Mouse (Mus musculus): ENCODE data around the gene Kif13a. TPM values are rescaled to one million over a fixed set of nuclear protein-coding genes. Genes with fewer than 3 reads are reported as not detected.
A peak's percentile ranks its signal among the peaks of the same experiment; 100 is the strongest.

The Kif13a gene
- total RNA-seq, 2 experiments from 2014 or later = 21.2 to 46.9 TPM

DNA sequence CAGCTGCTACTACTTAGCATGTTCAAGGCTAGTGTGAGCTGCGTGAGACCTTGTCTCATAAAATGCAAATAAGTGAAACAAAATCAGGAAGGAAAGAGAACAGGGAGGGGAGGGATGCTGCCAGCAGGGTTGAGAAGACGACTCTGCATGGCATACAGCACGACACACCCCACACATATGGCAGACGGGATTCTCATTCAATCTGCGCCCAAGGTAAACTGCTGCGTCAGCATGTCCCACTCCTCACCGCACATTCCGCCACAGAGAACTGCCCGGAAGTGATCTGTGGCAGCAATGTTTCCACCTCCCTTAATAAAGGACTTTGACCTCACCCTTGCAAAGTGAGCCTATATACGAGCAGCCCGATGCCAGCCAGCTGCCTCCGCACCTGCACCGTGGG, 4.0 kb downstream of the Kif13a start:
- no peak for ATAC-seq (ENCODE audit: poor library complexity, severe bottlenecking)

DNA sequence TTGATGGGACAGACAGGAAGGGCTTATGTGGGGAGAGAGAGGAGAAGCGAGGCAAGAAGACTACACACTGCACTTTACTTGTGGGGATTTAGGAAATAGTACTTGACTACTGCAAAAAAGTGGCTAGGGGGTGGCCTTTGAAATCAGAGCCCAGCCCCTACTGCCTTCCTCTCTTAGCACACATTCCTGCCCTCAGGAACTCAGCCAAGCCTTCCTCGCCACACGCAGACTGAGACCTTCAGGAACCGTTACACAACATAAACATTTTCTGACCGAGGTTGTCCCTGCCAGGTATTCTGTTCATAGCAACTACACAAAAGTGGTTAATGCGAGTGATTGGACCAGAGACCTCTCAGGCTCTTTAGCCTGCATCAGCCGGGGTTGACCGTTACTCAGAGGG, 8.1 kb downstream of the Kif13a start:
- no peak for ATAC-seq (ENCODE audit: poor library complexity, severe bottlenecking)

DNA sequence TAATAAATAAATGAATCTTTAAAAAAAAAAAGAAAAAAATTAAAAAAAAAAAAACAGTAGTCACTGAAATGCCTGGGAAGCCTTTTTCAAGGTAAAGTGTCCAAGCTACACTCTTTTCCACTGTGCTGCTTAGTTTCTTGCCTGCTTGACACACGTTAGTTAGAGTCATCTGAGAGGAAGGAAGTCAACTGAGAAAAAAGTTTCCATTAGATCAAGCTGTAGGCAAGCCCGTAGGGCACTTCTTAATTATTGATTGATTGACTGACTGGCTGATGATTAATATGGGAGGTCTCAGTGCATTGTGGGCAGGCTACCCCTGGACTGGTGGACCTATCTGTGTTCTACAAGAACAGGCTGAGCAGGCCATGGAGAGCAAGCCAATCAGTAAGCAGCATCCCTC, 9.9 kb downstream of the Kif13a start:
- ATAC-seq (ENCODE audit: poor library complexity, severe bottlenecking) = no peak

DNA sequence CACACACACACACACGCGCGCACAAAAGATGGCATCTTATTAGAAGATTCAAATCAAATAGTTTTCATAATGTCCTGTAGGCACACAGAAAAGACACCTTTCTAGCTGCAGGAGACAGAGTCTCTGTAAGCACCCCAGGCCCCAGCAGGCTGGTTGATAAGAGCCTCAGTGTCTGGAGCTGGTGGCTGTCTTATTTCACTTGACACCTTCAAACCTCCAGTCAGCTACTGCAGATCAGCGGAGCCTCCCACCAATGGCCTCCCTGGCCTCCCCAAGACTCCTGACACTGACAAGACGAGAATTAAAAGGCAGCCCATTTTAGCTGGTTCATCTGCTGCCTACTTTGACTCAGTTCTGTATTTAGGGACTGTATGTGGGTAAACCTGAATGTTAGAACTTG, 11.2 kb downstream of the Kif13a start:
- no peak for ATAC-seq (ENCODE audit: poor library complexity, severe bottlenecking)

DNA sequence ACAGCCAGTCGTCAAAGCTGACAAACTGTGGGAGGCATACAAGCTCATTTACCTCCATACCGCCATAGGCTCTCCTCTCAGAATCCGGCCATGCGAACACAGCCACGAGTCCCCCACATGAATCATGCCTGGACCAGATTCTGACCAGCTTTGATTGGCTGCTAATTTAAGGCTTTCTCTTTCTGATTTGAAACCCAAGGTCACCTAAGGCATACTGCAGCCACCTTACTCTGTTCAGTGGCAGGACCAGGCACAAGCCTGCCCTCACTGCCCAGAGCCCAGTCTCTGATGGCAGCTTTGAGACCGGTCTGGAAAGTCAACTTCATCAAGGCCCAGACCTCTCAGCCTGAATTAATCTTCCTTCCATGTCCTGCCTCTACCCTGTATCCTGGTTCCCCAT, 17.7 kb downstream of the Kif13a start:
- ATAC-seq (ENCODE audit: poor library complexity, severe bottlenecking) = no peak

DNA sequence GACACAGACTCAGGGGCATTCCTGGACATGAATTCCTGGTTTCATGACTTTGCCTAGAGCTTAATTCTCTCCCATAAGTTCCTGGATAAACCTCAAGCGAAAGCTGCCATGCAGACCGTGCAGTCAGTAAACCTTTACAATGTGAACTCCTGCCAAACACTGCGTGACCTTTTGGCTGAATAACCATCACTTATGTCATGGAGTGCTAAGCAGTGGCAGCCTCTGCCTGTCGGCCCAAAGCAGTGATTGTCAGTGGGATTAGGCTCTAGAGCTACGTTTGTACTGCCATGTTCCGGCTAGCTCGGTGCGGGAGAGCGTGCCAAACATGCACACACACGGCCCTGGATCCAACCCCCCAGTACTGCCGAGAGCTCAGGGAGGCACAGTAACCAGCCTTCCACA, 18.6 kb downstream of the Kif13a start:
- ATAC-seq (ENCODE audit: poor library complexity, severe bottlenecking) = no peak

DNA sequence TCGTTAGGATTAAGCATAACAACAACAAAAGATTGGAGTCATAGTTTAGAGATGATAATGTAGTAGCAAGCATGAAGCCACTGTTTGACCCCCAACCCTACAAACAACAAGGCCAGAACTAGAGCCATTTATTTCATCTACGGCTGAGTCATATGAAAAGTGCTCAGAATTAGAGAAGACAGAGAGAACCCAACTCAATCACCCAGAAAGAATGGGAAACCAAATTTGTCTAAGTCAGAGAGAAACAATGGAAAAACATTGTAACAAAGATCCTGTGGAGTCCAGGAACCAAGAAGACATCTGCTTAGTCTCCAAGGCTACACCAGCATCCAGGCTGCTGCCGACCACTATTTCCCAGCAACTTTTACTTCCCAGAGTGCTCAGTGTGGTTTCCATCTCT, 19.7 kb downstream of the Kif13a start:
- ATAC-seq (ENCODE audit: poor library complexity, severe bottlenecking) = no peak

DNA sequence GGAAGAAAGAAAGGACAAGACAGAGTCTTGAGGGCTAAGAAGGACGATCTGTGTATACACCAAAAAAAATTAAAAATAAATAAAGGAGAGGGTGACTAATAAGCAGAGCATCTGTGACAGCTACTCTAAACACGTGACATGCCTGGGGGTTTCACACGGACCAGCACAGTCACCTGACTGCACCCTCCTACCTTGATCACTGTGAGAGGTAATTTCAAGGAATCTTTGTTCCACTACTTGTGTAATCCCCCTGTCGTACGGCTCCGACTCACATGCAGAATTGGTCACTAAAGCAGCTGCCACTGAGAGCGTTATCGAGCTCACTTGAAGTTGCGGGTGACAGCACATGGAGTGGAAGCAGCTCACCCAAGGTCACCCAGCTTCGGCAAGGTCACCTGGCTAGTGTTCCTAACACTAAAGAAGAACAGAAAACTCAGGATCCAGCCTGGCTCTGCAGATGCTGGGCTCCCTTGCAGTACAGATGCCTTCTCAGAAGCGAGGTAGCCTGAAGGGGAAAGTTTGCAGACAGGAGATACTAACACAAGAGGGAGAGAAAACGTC, 20.6 kb downstream of the Kif13a start:
- ATAC-seq (ENCODE audit: poor library complexity, severe bottlenecking) = no peak

DNA sequence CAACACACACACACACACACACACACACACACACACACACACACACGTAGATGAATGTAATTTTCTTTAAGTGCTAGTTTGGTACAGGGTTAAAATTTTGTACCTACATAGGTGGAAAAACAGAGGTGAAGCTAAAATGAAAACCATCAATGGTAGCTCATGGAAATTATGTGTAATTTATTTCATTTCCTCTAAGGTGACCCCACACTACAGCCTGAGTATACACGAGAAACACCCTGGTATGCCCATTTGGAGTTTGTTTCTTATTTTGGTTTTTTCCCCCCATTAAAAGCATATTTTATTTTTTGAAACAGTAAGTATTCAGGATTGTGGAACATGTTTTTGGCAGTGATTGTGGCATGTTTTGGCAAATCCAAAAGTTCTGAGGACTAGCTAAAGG, 21.3 kb downstream of the Kif13a start:
- ATAC-seq (ENCODE audit: poor library complexity, severe bottlenecking) = no peak

DNA sequence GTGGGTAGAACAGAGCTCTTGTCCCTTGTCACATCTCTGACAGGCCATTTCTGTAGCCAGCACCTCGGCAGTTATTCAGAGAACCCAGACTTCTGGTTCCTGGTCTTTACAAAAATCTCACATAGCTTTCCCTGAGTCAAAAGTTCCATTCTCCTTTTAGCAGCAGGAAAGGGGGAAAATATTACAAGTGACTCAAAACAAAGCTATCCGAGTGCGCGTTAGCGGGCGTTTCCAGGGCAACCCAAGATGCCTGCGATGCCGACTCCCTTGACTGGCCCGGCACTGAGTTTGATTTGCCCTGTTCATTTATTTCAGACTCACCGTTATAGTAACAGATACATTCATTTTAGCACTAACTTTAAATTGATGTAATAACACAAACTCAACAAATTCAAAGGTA, 21.8 kb downstream of the Kif13a start:
- ATAC-seq (ENCODE audit: poor library complexity, severe bottlenecking) = no peak

DNA sequence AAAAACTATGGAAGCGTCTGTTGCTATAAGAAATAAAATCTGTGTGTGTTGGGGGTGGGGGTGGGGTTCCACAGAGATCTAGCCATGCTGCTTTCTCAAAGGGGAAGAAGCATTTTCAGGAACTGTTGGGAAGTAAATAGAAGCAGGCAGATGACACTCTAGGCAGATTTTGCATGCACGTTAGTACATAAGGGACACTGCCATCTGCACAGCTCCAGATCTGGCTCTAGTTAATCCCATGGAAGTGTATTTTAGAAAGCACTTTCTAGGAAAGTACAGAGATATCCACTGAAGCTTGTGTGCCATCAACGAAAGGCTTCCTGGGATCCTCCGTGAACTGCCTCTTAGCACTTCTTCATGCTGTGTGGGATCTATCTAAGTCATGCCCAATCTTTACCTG, 22.6 kb downstream of the Kif13a start:
- no peak for ATAC-seq (ENCODE audit: poor library complexity, severe bottlenecking)

DNA sequence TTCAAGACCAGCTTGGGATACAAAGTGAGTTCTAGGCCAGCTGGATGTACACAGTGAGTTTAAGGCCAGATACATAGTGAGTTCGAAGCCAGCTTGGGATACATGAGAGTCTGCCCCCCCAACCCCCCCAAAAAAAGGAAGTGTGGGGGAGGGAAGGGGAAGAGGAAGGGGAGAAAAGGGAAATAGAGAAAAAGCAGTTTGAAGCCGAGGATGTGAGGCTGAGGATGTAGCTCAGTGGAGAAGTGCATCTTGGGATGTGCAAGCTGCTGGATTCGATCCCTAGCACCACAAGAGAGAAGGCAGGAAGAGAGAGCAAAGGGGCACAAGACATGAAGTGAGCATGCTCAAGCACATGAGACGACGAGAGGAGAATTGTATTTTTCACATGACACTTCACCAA, 23.7 kb downstream of the Kif13a start:
- peak; percentile 47 for ATAC-seq (ENCODE audit: poor library complexity, severe bottlenecking)

DNA sequence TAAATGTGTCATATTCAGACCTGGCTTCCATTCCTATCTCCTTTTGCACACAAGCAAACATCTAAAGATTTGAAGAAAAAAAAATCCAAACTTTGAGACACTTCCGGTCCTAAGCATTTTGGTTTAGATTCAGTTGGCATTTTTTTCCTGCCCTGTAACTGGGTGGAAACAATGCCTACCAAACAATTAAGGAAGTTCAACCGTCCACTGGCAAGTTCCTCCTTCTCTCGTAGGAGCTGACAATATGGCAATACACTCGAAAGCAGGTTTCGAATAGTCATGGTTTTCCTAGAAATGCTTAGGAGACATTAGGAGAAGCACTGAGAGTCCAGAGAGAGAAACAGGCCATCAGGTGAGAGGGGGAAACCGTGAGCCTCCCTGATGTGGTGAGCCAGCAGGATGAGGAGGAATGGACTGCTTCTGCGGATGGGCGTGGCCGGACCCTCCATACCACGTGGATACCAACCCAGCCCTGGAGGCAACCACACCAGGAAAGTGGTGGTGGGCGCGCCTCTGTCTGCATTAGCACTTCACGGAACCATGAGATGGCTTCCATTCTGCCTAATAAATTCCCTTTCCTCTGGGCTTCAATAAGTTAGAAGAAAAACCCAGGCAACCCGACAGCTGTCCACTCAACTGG, 24.6 kb downstream of the Kif13a start:
- peak; percentile 88 for ATAC-seq (ENCODE audit: poor library complexity, severe bottlenecking)

DNA sequence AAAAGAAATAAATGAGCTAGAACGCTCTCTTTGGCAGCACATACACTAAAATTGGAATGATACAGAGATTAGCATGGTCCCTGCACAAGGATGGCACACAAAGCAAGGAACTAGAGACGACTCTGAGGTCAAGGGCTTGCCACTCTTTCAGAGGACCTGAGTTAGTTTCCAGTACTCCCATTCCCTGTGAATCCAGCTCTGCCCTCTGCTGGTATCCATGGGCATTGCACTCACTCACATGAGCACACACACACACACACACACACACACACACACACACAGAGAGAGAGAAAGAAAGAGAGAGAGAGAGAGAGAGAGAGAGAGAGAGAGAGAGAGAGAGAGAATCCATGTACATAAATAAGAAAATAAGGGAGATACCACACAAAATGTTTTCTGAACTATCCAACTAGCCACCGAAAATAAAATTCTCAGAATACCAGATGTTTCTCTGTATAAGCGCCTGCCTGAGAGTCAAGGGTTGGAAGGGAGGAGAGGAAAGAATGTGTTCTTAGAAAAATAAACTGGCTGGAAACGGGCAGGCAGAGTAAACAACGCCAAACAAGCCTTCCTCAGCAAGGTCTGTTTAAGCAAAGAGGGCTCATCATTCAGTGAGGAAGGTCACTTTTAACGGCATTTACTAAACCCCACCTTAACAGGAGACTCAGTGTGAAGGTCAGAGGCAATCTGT, 27.0 kb downstream of the Kif13a start:
- no peak for ATAC-seq (ENCODE audit: poor library complexity, severe bottlenecking)

DNA sequence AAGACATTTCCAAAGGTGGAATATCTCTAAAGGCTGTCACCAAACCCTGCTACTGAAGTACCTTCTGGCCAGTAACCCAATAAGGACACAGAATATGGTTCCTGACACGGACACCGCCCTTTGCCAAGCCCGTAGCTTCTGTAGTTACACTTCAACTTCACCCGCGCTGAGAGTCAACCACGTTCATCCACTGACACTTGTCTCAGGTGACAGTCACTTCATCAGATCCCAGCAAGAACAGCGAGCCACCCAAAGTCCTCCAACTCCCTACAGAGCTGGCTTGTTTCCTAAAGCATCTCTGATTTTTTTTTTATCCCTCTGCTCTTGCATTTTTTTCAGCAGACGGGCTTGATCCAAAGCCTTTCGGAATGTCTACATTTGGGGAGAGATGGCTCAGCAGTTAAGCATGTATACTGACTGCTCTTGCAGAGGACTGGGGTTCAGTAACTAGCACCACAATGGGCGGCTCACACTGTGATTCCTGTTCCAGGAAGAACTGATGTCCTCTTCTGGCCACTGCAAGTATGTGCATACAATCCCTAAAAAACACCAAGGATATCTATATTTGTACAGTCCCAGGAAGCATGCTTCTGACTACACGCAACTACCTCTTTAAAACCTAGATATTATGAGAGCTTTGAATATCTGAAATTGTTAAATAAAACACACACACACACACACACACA, 28.7 kb downstream of the Kif13a start:
- no peak for ATAC-seq (ENCODE audit: poor library complexity, severe bottlenecking)

DNA sequence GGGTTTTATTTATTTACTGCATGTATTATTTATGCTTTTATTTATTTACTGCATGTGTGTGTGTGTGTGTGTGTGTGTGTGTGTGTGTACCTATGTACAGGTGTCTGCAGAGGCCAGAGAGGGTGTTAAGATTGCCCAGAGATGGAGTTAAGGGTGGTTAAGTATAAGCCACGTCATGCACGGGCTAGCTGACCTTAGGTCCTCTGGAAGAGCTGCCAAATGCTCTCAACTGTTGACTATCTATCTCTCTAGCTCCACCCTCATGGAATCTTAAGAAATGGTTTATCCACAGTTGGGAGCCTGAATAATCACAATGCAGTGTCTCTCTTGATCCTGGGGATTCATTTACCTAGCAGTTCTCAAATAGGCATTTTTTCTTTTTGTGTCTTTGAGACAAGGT, 30.8 kb downstream of the Kif13a start:
- ATAC-seq (ENCODE audit: poor library complexity, severe bottlenecking) = no peak

DNA sequence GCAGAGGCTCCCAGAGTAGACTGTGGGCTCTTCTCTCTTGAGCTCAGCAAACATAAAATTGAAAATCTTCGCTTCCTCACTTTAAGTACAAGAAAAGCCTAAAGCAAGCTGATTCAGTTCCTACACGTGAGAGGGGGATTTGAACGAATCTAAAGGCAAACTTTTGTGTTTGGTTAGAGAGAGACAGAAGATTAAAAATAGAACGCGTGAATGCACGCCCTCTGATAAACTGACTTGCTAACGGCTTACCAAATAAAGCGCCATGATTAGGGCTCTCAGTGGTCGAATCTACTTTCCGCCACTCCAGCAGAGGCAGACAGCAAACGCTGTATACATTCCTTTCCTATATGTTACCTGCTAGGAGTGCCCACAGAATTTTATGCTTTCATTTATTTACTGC, 31.3 kb downstream of the Kif13a start:
- no peak for ATAC-seq (ENCODE audit: poor library complexity, severe bottlenecking)

DNA sequence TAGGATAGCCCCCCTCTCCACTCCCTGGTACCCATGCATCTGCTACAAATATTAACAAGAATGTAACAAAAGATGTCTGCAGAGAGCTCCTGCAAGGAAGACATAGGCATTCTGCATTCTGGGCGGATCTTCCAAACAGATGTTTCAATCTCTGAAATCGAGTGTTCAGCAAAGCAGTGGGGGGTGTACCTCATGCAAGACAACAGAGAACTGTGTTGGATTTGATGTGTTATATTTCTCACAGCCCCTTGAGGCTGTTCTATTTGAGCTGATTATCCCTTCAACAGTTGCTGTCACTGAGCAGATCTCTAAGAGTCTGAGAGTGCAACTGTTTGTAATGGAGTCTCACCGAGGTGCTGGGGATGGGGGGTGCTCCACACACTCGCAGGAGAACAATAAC, 37.3 kb downstream of the Kif13a start:
- ATAC-seq (ENCODE audit: poor library complexity, severe bottlenecking) = no peak

DNA sequence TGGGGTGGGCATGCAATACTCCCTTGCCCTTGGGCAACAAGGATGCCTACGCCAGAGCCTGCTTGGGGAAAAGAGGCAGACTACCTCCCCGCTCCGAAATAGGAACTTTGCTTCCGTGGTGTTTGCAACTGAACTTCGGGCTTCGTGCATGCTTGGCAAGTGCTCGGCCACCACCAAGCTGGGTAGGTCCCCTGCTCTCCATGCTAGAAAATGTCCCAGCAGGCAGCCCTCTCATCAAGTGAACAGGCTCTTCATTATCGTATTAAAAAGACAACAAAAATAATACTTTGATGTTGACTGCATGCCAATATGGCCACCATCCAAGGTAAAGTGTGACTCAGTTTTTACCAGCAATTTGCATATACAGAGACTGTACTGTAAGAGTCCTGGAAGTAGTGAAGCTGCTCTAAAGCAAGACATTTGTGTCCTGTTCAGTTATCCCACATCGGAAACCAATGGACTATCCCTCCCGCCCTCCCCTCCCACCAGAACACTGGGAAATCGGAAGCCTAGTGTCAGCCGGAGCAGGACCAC, 41.5 kb downstream of the Kif13a start:
- ATAC-seq (ENCODE audit: poor library complexity, severe bottlenecking) = no peak

DNA sequence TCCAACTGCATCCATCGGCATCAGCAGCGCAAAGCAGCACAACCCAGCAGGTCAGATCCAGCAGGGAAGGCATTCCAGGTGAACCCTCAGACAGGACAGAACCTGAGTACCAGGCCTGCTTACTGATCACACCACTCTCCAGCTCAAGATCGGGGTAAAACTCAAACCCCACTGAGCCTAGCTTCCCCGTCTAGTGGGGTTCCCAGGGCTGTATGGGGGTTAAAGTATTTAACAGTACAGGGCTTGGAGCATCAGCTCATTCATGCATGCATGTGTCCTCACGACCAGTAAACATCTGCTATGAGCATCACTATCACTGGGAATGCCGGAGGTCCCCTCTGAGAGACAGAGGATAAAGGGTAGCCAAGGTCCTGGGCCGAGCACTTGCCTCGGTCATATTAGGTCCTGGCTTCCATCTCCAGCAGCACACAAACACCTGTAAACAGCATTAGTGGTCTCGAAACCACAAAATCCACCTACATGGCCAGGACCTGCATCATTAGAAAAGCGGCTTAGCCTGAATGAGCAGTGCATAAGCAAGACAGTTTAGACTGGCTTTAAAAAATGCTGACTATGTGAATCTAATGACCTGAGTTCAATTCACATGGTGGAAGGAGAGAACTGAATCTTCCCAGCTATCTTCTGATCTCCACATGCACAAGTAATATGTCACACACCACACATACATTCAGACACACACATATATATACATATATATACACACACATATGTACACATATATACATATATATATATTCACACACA, 43.0 kb downstream of the Kif13a start:
- no peak for ATAC-seq (ENCODE audit: poor library complexity, severe bottlenecking)

DNA sequence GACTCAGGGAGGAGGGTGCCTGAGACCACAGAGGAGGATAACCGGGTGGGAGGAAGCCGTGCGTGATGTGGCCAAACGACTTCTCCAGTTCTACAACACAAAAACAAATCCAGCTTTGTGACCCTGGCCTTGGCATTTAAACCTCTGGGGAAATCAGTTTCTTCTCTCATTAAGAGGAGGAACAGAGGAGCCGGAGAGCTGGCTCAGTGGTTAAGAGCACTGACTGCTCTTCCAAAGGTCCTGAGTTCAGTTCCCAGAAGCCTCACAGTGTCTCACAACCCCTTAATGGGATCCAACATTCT, 44.0 kb downstream of the Kif13a start:
- no peak for ATAC-seq (ENCODE audit: poor library complexity, severe bottlenecking)

Data from megakaryocyte, adult 5-6 weeks (primary cell).